Mouse (Mus musculus): Measurements from ENCODE around the gene Sh3bp4. TPM values are rescaled to one million over a fixed set of nuclear protein-coding genes. Genes with fewer than 3 reads are reported as not detected.

The Sh3bp4 gene
- polyA plus RNA-seq, 1 experiment from 2014 or later = 1.2 TPM

- H3K9me3 ChIP-seq (replicated peaks; ENCODE audit: control insufficient read depth, low read length) = no peaks in the 10 kb centered on the region
- H3K27ac ChIP-seq (ENCODE audit: low read length) = no peak overlapping the region
- no peak overlapping the region for H3K9ac ChIP-seq (ENCODE audit: low read depth, low read length)
- H3K4me3 ChIP-seq (ENCODE audit: low read depth, low read length) = no peak overlapping the region
- WGBS (ENCODE audit: insufficient replicate concordance) = 66% methylated on average over 3 of the region's 3 CpGs
- no peaks in the 10 kb centered on the region for H3K27me3 ChIP-seq (ENCODE audit: control insufficient read depth, insufficient read depth, low read depth, low read length)
- H3K4me1 ChIP-seq (ENCODE audit: control insufficient read depth, low read depth, low read length) = no peaks in the 10 kb centered on the region
- no peak for ATAC-seq (ENCODE audit: low read depth)
- H3K36me3 ChIP-seq (ENCODE audit: control insufficient read depth, insufficient read depth) = no peaks in the 10 kb centered on the region
- no peak overlapping the region for H3K4me2 ChIP-seq (ENCODE audit: low read depth, low read length)
Observed at GRCm38 (mm10) chr1:89063800-89064199, 6.4 kb upstream of the Sh3bp4 start.

GRCm38 (mm10) chr1:89068812-89069211 lies 1.4 kb upstream of the Sh3bp4 start:
- H3K4me3 ChIP-seq (ENCODE audit: low read depth, low read length) = no peak overlapping the region
- no peaks in the 10 kb centered on the region for H3K9me3 ChIP-seq (replicated peaks; ENCODE audit: control insufficient read depth, low read length)
- no peak overlapping the region for H3K9ac ChIP-seq (ENCODE audit: low read depth, low read length)
- H3K4me2 ChIP-seq (ENCODE audit: low read depth, low read length) = no peak overlapping the region
- H3K27ac ChIP-seq (ENCODE audit: low read length) = no peak overlapping the region
- H3K36me3 ChIP-seq (ENCODE audit: control insufficient read depth, insufficient read depth) = no peaks in the 10 kb centered on the region
- peaks cover 4% of the 10 kb centered on the region for H3K4me1 ChIP-seq (ENCODE audit: control insufficient read depth, low read depth, low read length)
- ATAC-seq (ENCODE audit: low read depth) = no peak
- 64% methylated on average over 5 of the region's 5 CpGs for WGBS (ENCODE audit: insufficient replicate concordance)
- H3K27me3 ChIP-seq (ENCODE audit: control insufficient read depth, insufficient read depth, low read depth, low read length) = peaks cover 25% of the 10 kb centered on the region

GRCm38 (mm10) chr1:89069479-89070102 lies 624 bp upstream of the Sh3bp4 start:
- under 1% methylated on average over 25 of the region's 25 CpGs for WGBS (ENCODE audit: insufficient replicate concordance)
- H3K27ac ChIP-seq (ENCODE audit: low read length) = peak overlapping the region; percentile 1; the same call in 1 of the 2 replicates
- peak overlapping the region; percentile 56 for H3K4me2 ChIP-seq (ENCODE audit: low read depth, low read length)
- H3K27me3 ChIP-seq (ENCODE audit: control insufficient read depth, insufficient read depth, low read depth, low read length) = peaks cover 25% of the 10 kb centered on the region
- no peaks in the 10 kb centered on the region for H3K36me3 ChIP-seq (ENCODE audit: control insufficient read depth, insufficient read depth)
- peaks cover 4% of the 10 kb centered on the region for H3K4me1 ChIP-seq (ENCODE audit: control insufficient read depth, low read depth, low read length)
- ATAC-seq (ENCODE audit: low read depth) = peak; percentile 20
- H3K4me3 ChIP-seq (ENCODE audit: low read depth, low read length) = peak overlapping the region; percentile 62
- no peaks in the 10 kb centered on the region for H3K9me3 ChIP-seq (replicated peaks; ENCODE audit: control insufficient read depth, low read length)
- H3K9ac ChIP-seq (ENCODE audit: low read depth, low read length) = no peak overlapping the region; the same call in 1 of the 2 replicates

GRCm38 (mm10) chr1:89070871-89071361 lies 701 bp downstream of the Sh3bp4 start:
- Histone ChIP-seq H3K27ac (ENCODE audit: low read length) (no peak overlapping the region), H3K36me3 (ENCODE audit: control insufficient read depth, insufficient read depth) (no peaks in the 10 kb centered on the region), H3K4me2 (ENCODE audit: low read depth, low read length) (peak overlapping the region; percentile 56), H3K9ac (ENCODE audit: low read depth, low read length) (peak overlapping the region; percentile 60; the same call in 1 of the 2 replicates), H3K4me3 (ENCODE audit: low read depth, low read length) (peak overlapping the region; percentile 62), H3K27me3 (ENCODE audit: control insufficient read depth, insufficient read depth, low read depth, low read length) (peaks cover 25% of the 10 kb centered on the region), H3K9me3 (replicated peaks; ENCODE audit: control insufficient read depth, low read length) (no peaks in the 10 kb centered on the region), H3K4me1 (ENCODE audit: control insufficient read depth, low read depth, low read length) (peaks cover 4% of the 10 kb centered on the region)
- ATAC-seq (ENCODE audit: low read depth) = no peak
- WGBS (ENCODE audit: insufficient replicate concordance) = under 1% methylated on average over 28 of the region's 28 CpGs

GRCm38 (mm10) chr1:89071371-89072142 lies 1.3 kb downstream of the Sh3bp4 start:
- Histone ChIP-seq H3K36me3 (ENCODE audit: control insufficient read depth, insufficient read depth) (no peaks in the 10 kb centered on the region), H3K27ac (ENCODE audit: low read length) (no peak overlapping the region), H3K9me3 (replicated peaks; ENCODE audit: control insufficient read depth, low read length) (no peaks in the 10 kb centered on the region), H3K4me3 (ENCODE audit: low read depth, low read length) (peak overlapping the region; percentile 62), H3K4me2 (ENCODE audit: low read depth, low read length) (peak overlapping the region; percentile 56), H3K9ac (ENCODE audit: low read depth, low read length) (no peak overlapping the region), H3K4me1 (ENCODE audit: control insufficient read depth, low read depth, low read length) (peaks cover 4% of the 10 kb centered on the region), H3K27me3 (ENCODE audit: control insufficient read depth, insufficient read depth, low read depth, low read length) (peaks cover 25% of the 10 kb centered on the region)
- 16% methylated on average over 15 of the region's 15 CpGs for WGBS (ENCODE audit: insufficient replicate concordance)
- ATAC-seq (ENCODE audit: low read depth) = no peak

GRCm38 (mm10) chr1:89072143-89072990 lies 2.2 kb downstream of the Sh3bp4 start:
- Histone ChIP-seq H3K4me2 (ENCODE audit: low read depth, low read length) (no peak overlapping the region), H3K27ac (ENCODE audit: low read length) (no peak overlapping the region), H3K9ac (ENCODE audit: low read depth, low read length) (no peak overlapping the region)

GRCm38 (mm10) chr1:89073291-89073846 lies 3.2 kb downstream of the Sh3bp4 start:
- no peak overlapping the region for H3K4me2 ChIP-seq (ENCODE audit: low read depth, low read length)
- no peaks in the 10 kb centered on the region for H3K9me3 ChIP-seq (replicated peaks; ENCODE audit: control insufficient read depth, low read length)
- 65% methylated on average over 5 of the region's 5 CpGs for WGBS (ENCODE audit: insufficient replicate concordance)
- H3K4me1 ChIP-seq (ENCODE audit: control insufficient read depth, low read depth, low read length) = peaks cover 4% of the 10 kb centered on the region
- H3K27me3 ChIP-seq (ENCODE audit: control insufficient read depth, insufficient read depth, low read depth, low read length) = peaks cover 25% of the 10 kb centered on the region
- ATAC-seq (ENCODE audit: low read depth) = no peak
- no peak overlapping the region for H3K27ac ChIP-seq (ENCODE audit: low read length)
- H3K36me3 ChIP-seq (ENCODE audit: control insufficient read depth, insufficient read depth) = no peaks in the 10 kb centered on the region
- H3K9ac ChIP-seq (ENCODE audit: low read depth, low read length) = no peak overlapping the region
- H3K4me3 ChIP-seq (ENCODE audit: low read depth, low read length) = no peak overlapping the region

More at GRCm38 (mm10) chr1:89072143-89072990, 2.2 kb downstream of the Sh3bp4 start:
- 44% methylated on average over 14 of the region's 14 CpGs for WGBS (ENCODE audit: insufficient replicate concordance)
- ATAC-seq (ENCODE audit: low read depth) = no peak
- Histone ChIP-seq H3K27me3 (ENCODE audit: control insufficient read depth, insufficient read depth, low read depth, low read length) (peaks cover 25% of the 10 kb centered on the region), H3K4me3 (ENCODE audit: low read depth, low read length) (no peak overlapping the region), H3K4me1 (ENCODE audit: control insufficient read depth, low read depth, low read length) (peaks cover 4% of the 10 kb centered on the region), H3K9me3 (replicated peaks; ENCODE audit: control insufficient read depth, low read length) (no peaks in the 10 kb centered on the region), H3K36me3 (ENCODE audit: control insufficient read depth, insufficient read depth) (no peaks in the 10 kb centered on the region)

GRCm38 (mm10) chr1:89074678-89075077 lies 4.5 kb downstream of the Sh3bp4 start:
- WGBS (ENCODE audit: insufficient replicate concordance) = 36% methylated on average over 6 of the region's 6 CpGs
- Histone ChIP-seq H3K36me3 (ENCODE audit: control insufficient read depth, insufficient read depth) (no peaks in the 10 kb centered on the region), H3K27ac (ENCODE audit: low read length) (no peak overlapping the region), H3K9ac (ENCODE audit: low read depth, low read length) (no peak overlapping the region), H3K4me1 (ENCODE audit: control insufficient read depth, low read depth, low read length) (peaks cover 4% of the 10 kb centered on the region), H3K4me2 (ENCODE audit: low read depth, low read length) (no peak overlapping the region), H3K9me3 (replicated peaks; ENCODE audit: control insufficient read depth, low read length) (no peaks in the 10 kb centered on the region), H3K27me3 (ENCODE audit: control insufficient read depth, insufficient read depth, low read depth, low read length) (peaks cover 25% of the 10 kb centered on the region), H3K4me3 (ENCODE audit: low read depth, low read length) (no peak overlapping the region)
- no peak for ATAC-seq (ENCODE audit: low read depth)
